Mouse (Mus musculus) neural tube, embryonic 11.5 days (tissue): ENCODE measurements around the gene 1700016H13Rik. TPM values are rescaled to one million over a fixed set of nuclear protein-coding genes. Genes with fewer than 3 reads are reported as not detected.

ENCODE experiments used
- ATAC-seq: fragments of 200-750 bp; cut with Nextera tagmentation; 2 replicates; pipeline ENCODE4 v1.8.0; 2017; ENCODE audit warnings: moderate number of reproducible peaks, mild to moderate bottlenecking, moderate TSS enrichment, moderate library complexity; ENCODE audit not compliant: insufficient read depth, low FRiP score, low TSS enrichment
- DNase-seq: peaks from one replicate; pipeline ENCODE4 v3.0.0-alpha.2; 2015; ENCODE audit warnings: low spot score
- H3K27ac ChIP-seq: fragments of 300-500 bp; sonication (generic); 2 replicates; pipeline ENCODE4 v1.5.1; 2014; ENCODE audit warnings: low read depth, mild to moderate bottlenecking, low read length
- H3K27me3 ChIP-seq: fragments of 300-500 bp; sonication (generic); 2 replicates; pipeline ENCODE4 v1.6.1; 2014; ENCODE audit warnings: mild to moderate bottlenecking, low read length, mixed read lengths; ENCODE audit not compliant: control insufficient read depth, insufficient read depth
- H3K36me3 ChIP-seq: fragments of 300-500 bp; sonication (generic); 2 replicates; pipeline ENCODE4 v1.6.1; 2014; ENCODE audit warnings: mild to moderate bottlenecking, low read length, moderate library complexity, mixed read lengths; ENCODE audit not compliant: control insufficient read depth, insufficient read depth
- H3K4me1 ChIP-seq: fragments of 300-500 bp; sonication (generic); 2 replicates; pipeline ENCODE4 v1.6.1; 2014; ENCODE audit warnings: low read length, mixed read lengths; ENCODE audit not compliant: control insufficient read depth, insufficient read depth
- H3K4me2 ChIP-seq: fragments of 300-500 bp; sonication (generic); 2 replicates; pipeline ENCODE4 v1.6.1; 2014; ENCODE audit warnings: low read depth, mild to moderate bottlenecking, moderate library complexity
- H3K4me3 ChIP-seq: fragments of 300-500 bp; sonication (generic); 2 replicates; pipeline ENCODE4 v1.5.1; 2014; ENCODE audit warnings: low read depth, low read length
- H3K9ac ChIP-seq: fragments of 300-500 bp; sonication (generic); 2 replicates; pipeline ENCODE4 v1.6.1; 2014; ENCODE audit warnings: mild to moderate bottlenecking, low read length
- H3K9me3 ChIP-seq: fragments of 300-500 bp; sonication (generic); 2 replicates; pipeline ENCODE4 v1.6.1; 2016; ENCODE audit warnings: low read length; ENCODE audit not compliant: control insufficient read depth
- WGBS: fragments of 180-500 bp; shearing (Covaris S2); extraction: QIAGEN DNeasy Blood & Tissue Kit; methylation state at CpG from one replicate; pipeline ENCODE4 v1.1.7; 2014; 5-methylcytosine and 5-hydroxymethylcytosine counted together
- polyA plus RNA-seq: library from polyadenylated mRNA; unstranded; fragments of >200 nt; fragmentation: Nextera tagmentation; extraction: Ambion mirVana; gene quantifications from 2 replicates; pipeline ENCODE4 v1.2.1, GENCODE M21; 2014

The 1700016H13Rik gene
- polyA plus RNA-seq, 1 experiment from 2014 or later: 0.48 TPM

DNA sequence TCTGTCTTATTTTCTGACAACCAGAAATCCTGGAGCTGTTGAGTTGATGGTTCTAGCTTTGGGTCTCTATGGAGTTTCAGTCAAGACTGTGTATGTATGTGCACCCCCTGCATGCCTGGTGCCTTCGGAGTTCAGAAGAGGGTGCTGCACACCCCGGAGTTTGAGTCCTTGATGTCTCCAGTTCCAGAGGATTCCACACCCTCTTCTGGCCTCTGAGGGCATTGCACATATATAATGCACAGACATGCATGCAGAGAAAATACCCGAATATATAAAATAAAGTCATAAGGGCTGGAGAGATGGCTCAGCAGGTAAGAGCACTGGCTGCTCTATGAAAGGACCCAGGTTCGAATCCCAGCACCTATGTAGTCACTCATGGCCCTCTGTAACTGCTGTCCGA is 3.1 kb upstream of the 1700016H13Rik start:
- H3K4me2 ChIP-seq: no peak overlapping the region
- H3K9me3 ChIP-seq: no peaks in the 10 kb centered on the region
- H3K4me1 ChIP-seq: no peaks in the 10 kb centered on the region
- no peak overlapping the region for H3K27ac ChIP-seq
- DNase-seq (no peak), ATAC-seq (no peak)
- H3K36me3 ChIP-seq: no peaks in the 10 kb centered on the region
- WGBS: 70% methylated on average over 5 of the region's 5 CpGs
- H3K4me3 ChIP-seq: no peak overlapping the region
- no peak overlapping the region for H3K9ac ChIP-seq
- no peaks in the 10 kb centered on the region; the same call in 1 of the 2 replicates for H3K27me3 ChIP-seq

- no peak overlapping the region for H3K9ac ChIP-seq
- H3K4me1 ChIP-seq: no peaks in the 10 kb centered on the region
- 58% methylated on average over 4 of the region's 4 CpGs for WGBS
- H3K4me3 ChIP-seq: no peak overlapping the region
- ATAC-seq (no peak), DNase-seq (no peak)
- no peaks in the 10 kb centered on the region for H3K9me3 ChIP-seq
- peak overlapping the region; percentile 96 for H3K4me2 ChIP-seq
- no peak overlapping the region for H3K27ac ChIP-seq
- H3K27me3 ChIP-seq: no peaks in the 10 kb centered on the region
- no peaks in the 10 kb centered on the region for H3K36me3 ChIP-seq
Measured at GRCm38 (mm10) chr5:103654780-103655179, 1.0 kb downstream of the 1700016H13Rik start.

GRCm38 (mm10) chr5:103654225-103654624 is 1.6 kb downstream of the 1700016H13Rik start:
- 28% methylated on average over 6 of the region's 6 CpGs for WGBS
- DNase-seq: peak; percentile 56

DNA sequence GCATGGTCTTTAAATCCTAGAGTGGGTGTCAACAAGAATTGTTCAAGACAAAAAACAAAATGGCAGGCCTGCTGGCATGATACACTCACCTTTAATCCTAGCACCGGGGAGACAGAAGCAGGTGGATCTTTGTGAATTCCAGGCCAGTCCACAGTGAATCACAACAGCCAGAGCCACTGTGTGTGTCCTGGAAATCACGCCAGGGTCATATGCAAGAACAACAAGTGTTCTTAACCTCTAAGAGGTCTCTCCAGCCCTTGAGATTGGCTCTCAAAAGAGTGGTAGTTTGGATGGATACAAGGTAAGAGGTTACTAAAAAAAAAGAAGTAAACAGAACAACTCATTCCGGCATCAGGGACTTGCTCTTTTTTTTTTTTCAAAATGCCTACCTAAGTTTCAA is 8.5 kb downstream of the 1700016H13Rik start:
- H3K4me2 ChIP-seq: no peak overlapping the region
- no peak overlapping the region for H3K27ac ChIP-seq
- no peaks in the 10 kb centered on the region for H3K4me1 ChIP-seq
- H3K27me3 ChIP-seq: no peaks in the 10 kb centered on the region
- ATAC-seq (no peak), DNase-seq (no peak)
- H3K4me3 ChIP-seq: no peak overlapping the region
- WGBS: 85% methylated on average over 3 of the region's 3 CpGs
- H3K9me3 ChIP-seq: no peaks in the 10 kb centered on the region
- no peak overlapping the region for H3K9ac ChIP-seq
- no peaks in the 10 kb centered on the region for H3K36me3 ChIP-seq

More at GRCm38 (mm10) chr5:103654225-103654624, 1.6 kb downstream of the 1700016H13Rik start:
- Histone ChIP-seq H3K4me2 (no peak overlapping the region), H3K9ac (no peak overlapping the region), H3K4me1 (no peaks in the 10 kb centered on the region), H3K27me3 (no peaks in the 10 kb centered on the region), H3K27ac (no peak overlapping the region), H3K36me3 (no peaks in the 10 kb centered on the region), H3K9me3 (no peaks in the 10 kb centered on the region), H3K4me3 (no peak overlapping the region)
- no peak for ATAC-seq

GRCm38 (mm10) chr5:103644167-103644566 is 11.6 kb downstream of the 1700016H13Rik start:
- H3K4me1 ChIP-seq: no peaks in the 10 kb centered on the region
- H3K4me2 ChIP-seq: no peak overlapping the region
- WGBS: 100% methylated on average over 1 of the region's 1 CpGs
- H3K9me3 ChIP-seq: no peaks in the 10 kb centered on the region
- H3K27me3 ChIP-seq: no peaks in the 10 kb centered on the region
- no peaks in the 10 kb centered on the region for H3K36me3 ChIP-seq
- no peak overlapping the region for H3K27ac ChIP-seq
- no peak for ATAC-seq
- no peak for DNase-seq
- H3K4me3 ChIP-seq: no peak overlapping the region
- no peak overlapping the region for H3K9ac ChIP-seq

DNA sequence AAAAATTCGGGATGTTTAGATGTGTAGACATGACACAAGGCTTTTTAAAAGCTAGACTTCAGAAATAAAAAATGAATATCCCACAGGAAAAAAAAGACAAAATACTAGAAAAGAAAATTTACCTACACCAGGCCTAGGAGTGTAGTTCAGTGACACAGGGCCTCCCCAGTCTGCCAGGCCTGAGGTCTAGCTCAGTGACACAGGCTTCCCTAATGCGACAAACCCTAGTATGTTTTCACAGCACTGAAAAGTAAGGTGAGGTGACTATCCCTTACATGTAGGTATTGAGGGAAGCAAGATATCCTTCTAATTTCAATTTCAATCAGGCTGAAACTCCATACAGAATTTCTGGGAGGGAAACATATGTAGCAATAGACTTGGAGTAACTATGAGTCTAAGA is 18.6 kb downstream of the 1700016H13Rik start:
- 92% methylated on average over 2 of the region's 2 CpGs for whole genome bisulfite sequencing
- Histone ChIP-seq H3K36me3 (no peaks in the 10 kb centered on the region), H3K9ac (no peak overlapping the region), H3K27ac (no peak overlapping the region), H3K4me3 (no peak overlapping the region), H3K4me1 (no peaks in the 10 kb centered on the region), H3K27me3 (no peaks in the 10 kb centered on the region), H3K4me2 (no peak overlapping the region), H3K9me3 (no peaks in the 10 kb centered on the region)
- DNase-seq (no peak), ATAC-seq (no peak)

DNA sequence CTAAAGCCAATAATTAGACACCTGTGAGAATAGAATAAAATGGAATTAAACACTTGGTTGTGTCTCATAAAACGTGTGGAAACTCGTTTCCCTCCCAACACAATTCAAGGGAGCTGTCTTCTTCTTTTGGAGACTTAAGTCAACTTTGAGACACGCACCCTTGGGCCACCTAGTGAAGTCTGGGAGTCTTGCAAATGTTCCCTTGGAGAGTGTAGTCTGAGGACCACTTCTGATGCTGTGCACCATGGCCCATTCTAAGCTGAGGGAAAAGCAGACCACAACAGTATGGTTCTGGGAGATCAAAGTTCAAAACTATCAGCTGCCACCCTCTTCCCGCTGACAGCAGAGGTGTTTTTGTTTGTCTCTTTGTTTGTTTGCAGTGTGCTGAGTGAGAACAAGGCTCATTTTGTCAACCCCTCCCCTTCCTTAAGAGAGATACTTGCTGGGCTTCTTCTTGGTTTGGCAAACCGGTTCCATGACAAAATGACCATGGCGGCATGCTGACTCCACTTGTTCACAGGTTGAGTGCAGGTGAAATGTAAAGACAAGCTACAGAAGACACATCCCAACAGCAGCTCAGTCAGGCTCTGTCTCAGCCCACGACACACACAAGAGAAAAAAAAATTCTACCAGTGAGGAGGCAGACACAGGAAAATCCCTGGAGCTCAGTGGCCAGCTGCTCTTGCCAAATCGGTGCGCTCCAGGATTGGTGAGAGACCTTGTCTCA is 25.8 kb downstream of the 1700016H13Rik start:
- ATAC-seq (no peak), DNase-seq (no peak)
- 81% methylated on average over 9 of the region's 9 CpGs for WGBS
- no peak overlapping the region for H3K27ac ChIP-seq
- no peaks in the 10 kb centered on the region for H3K27me3 ChIP-seq
- no peaks in the 10 kb centered on the region for H3K4me1 ChIP-seq
- H3K9ac ChIP-seq: no peak overlapping the region
- H3K4me2 ChIP-seq: no peak overlapping the region
- no peaks in the 10 kb centered on the region for H3K9me3 ChIP-seq
- H3K36me3 ChIP-seq: no peaks in the 10 kb centered on the region
- H3K4me3 ChIP-seq: no peak overlapping the region

DNA sequence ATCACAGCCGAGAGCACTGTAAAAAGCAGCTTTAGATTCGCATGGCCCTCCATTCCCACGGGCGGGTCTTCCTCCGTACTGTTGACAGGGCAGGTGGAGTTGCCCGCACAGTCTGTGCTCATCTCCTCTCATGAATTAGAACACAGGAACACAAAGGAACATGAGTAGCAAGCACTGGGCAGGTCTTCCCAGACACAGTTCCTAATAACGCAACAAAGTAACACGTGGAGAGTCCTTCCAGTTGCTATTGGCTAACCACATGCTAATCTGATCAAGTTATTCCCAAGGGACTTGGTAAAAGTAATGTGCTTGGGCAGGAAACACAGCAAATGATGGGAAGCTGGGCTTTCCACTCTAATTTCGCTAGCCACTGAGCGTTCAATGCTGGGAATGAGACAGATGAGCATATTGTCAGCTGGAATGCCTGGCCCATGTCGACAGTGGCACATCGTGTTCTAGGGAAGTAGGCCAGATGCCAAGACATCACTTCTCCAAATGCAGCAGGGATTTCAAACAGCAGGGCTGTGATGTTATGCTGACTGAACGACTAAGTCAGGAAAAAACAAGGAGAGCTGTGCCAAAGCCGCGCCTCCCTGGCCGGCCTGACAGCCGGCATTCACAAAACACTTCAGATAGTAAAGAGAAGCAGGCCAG is 26.6 kb downstream of the 1700016H13Rik start, which contains the start of gene Slc10a6:
Gene Slc10a6 (minus strand): TSS at position 293 of the 654 bp plus-strand sequence.
- 80% methylated on average over 17 of the region's 17 CpGs for WGBS
- DNase-seq: no peak
- ATAC-seq: no peak

GRCm38 (mm10) chr5:103628499-103628898 is 27.3 kb downstream of the 1700016H13Rik start:
- no peaks in the 10 kb centered on the region for H3K27me3 ChIP-seq
- H3K4me2 ChIP-seq: no peak overlapping the region
- WGBS: 84% methylated on average over 6 of the region's 6 CpGs
- H3K9me3 ChIP-seq: no peaks in the 10 kb centered on the region
- no peak for ATAC-seq
- H3K4me3 ChIP-seq: no peak overlapping the region
- no peaks in the 10 kb centered on the region for H3K36me3 ChIP-seq
- H3K9ac ChIP-seq: no peak overlapping the region
- DNase-seq: no peak
- H3K27ac ChIP-seq: no peak overlapping the region
- no peaks in the 10 kb centered on the region for H3K4me1 ChIP-seq

More for the DNA sequence above, 26.6 kb downstream of the 1700016H13Rik start, which contains the start of gene Slc10a6:
- H3K36me3 ChIP-seq: no peaks in the 10 kb centered on the region
- no peak within 1 kb of the TSS for H3K27ac ChIP-seq
- H3K27me3 ChIP-seq: no peaks in the 10 kb centered on the region
- H3K4me3 ChIP-seq: no peak within 1 kb of the TSS
- H3K9me3 ChIP-seq: no peaks in the 10 kb centered on the region
- H3K9ac ChIP-seq: no peak within 1 kb of the TSS
- no peak within 1 kb of the TSS for H3K4me2 ChIP-seq
- H3K4me1 ChIP-seq: no peaks in the 10 kb centered on the region
